Mouse (Mus musculus) kidney, embryonic 15.5 days (tissue): ENCODE measurements around the gene Sox8. TPM values are rescaled to one million over a fixed set of nuclear protein-coding genes. Genes with fewer than 3 reads are reported as not detected.

Experiments used
- ATAC-seq: fragments of 200-750 bp; cut with Nextera tagmentation; replicated peaks from 2 replicates; pipeline ENCODE4 v1.8.0; 2017; ENCODE audit warnings: moderate TSS enrichment; ENCODE audit not compliant: low FRiP score
- H3K27ac ChIP-seq: fragments of 300-500 bp; sonication (generic); 2 replicates; pipeline ENCODE4 v1.5.1; 2015; ENCODE audit warnings: mild to moderate bottlenecking, inconsistent platforms
- H3K27me3 ChIP-seq: fragments of 300-500 bp; sonication (generic); 2 replicates; pipeline ENCODE4 v1.6.1; 2015; ENCODE audit warnings: inconsistent platforms
- H3K36me3 ChIP-seq: fragments of 300-500 bp; sonication (generic); 2 replicates; pipeline ENCODE4 v1.6.1; 2015; ENCODE audit warnings: inconsistent platforms
- H3K4me1 ChIP-seq: fragments of 300-500 bp; sonication (generic); 2 replicates; pipeline ENCODE4 v1.6.1; 2015; ENCODE audit warnings: inconsistent platforms
- H3K4me2 ChIP-seq: fragments of 300-500 bp; sonication (generic); 2 replicates; pipeline ENCODE4 v1.6.1; 2015; ENCODE audit warnings: moderate library complexity, mild to moderate bottlenecking, inconsistent platforms
- H3K4me3 ChIP-seq: fragments of 300-500 bp; sonication (generic); replicated peaks from 2 replicates; pipeline ENCODE4 v1.5.1; 2015; ENCODE audit warnings: mild to moderate bottlenecking, inconsistent platforms
- H3K9ac ChIP-seq: fragments of 300-500 bp; sonication (generic); 2 replicates; pipeline ENCODE4 v1.6.1; 2015; ENCODE audit warnings: mild to moderate bottlenecking, inconsistent platforms
- H3K9me3 ChIP-seq: fragments of 300-500 bp; sonication (generic); replicated peaks from 2 replicates; pipeline ENCODE4 v1.6.1; 2016; ENCODE audit warnings: inconsistent platforms
- WGBS: fragments of 180-500 bp; shearing (Covaris S2); methylation state at CpG from one replicate; pipeline ENCODE4 v1.1.7; 2015; ENCODE audit warnings: mixed read lengths; 5-methylcytosine and 5-hydroxymethylcytosine counted together
- polyA plus RNA-seq: library from polyadenylated mRNA; unstranded; fragments of >200 nt; fragmentation: Nextera tagmentation; extraction: Ambion mirVana; gene quantifications from 2 replicates; pipeline ENCODE4 v1.2.1, GENCODE M21; 2015

Gene Sox8
- polyA plus RNA-seq, 1 experiment from 2014 or later = 5.1 TPM

DNA sequence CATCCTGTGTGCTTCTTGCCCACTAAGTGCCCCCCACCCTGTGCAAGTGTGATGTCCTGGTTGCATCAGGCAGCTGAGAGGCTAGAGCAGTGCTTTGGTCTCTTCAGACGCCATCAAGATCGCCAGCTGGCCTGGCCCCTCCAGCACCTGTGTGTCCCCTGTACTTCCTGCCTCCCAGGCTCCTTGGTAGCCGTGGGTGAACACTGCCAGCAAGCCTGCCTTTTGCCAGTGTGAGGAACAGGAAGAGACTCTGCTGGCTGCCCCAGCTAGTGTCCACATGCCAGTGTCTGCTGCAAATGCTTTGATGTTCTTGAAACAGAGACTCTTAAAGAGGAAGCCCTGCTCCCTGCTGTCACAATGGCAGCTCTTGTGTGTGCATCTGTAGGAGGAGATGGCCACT, 27.1 kb upstream of the Sox8 start:
- Histone ChIP-seq H3K9me3 (no peaks in the 10 kb centered on the region), H3K36me3 (peaks cover 6% of the 10 kb centered on the region; the same call in 1 of the 2 replicates), H3K4me3 (no peak overlapping the region), H3K4me2 (no peak overlapping the region), H3K4me1 (peaks cover 17% of the 10 kb centered on the region), H3K9ac (no peak overlapping the region), H3K27ac (no peak overlapping the region), H3K27me3 (no peaks in the 10 kb centered on the region)
- no peak for ATAC-seq
- 49% methylated on average over 3 of the region's 3 CpGs for WGBS

DNA sequence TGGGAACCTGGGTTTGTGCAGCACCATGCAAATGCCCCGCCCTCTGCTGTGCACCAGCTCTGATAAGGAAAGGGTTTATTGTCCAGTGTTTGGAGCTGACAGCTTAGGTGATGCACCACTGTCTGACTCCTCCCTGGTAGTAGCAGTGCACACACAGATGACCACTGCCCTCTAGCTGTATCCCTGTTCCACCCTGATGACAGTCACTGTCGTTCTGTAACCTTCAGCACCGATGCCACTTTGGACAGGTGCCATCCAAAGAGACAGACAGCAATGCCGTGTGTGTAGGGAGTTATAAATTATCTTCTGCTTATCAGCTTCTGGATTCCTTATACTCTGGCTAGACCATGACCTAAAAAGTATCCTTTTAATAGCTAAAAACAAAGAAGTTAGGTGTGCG, 25.0 kb upstream of the Sox8 start:
- Histone ChIP-seq H3K27me3 (no peaks in the 10 kb centered on the region), H3K4me2 (no peak overlapping the region), H3K9me3 (no peaks in the 10 kb centered on the region), H3K27ac (no peak overlapping the region), H3K36me3 (peaks cover 19% of the 10 kb centered on the region), H3K4me1 (peaks cover 17% of the 10 kb centered on the region), H3K4me3 (no peak overlapping the region), H3K9ac (no peak overlapping the region)
- 72% methylated on average over 5 of the region's 5 CpGs for WGBS
- ATAC-seq = no peak

DNA sequence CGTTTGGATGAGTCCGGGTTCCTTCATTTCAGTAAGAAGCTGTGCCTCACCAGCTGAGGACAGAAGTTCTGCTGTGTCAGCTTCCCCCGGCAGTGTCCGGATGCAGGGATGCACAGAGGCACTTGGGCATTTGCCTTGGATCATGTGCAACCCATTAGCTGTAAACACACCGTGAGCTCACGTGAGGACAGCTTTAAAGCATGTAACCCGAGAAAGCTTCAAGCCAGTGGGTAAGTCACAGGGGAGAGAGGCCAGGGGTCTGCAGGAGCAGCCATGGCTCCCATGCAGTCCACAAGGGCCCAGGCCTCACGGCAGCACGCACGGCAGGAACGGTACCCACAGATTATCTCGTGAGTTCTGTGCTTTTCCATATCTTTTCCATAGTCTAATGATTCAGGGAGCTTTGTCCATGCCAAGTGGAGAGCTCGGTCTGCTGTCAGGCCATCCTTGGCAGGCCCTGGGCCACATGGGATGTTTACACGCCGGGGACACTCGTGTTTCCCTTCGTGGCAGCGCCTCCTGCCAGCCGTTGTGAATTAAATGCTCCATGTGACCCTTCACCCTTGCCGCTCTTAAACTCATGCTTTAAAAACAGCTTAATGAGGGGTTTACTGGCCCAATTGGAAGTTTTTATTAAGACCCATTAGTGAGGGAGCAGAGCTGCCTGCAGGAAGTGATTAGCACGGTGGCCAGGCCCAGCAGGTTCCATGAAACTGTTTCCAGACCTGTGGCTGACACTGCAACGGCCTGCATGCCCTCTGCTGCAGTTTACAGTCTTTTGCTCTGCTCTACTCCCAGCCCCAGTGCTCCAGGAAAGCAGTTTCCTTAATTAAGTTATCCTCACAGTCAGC, 23.1 kb upstream of the Sox8 start:
- ATAC-seq = peak; percentile 38; the same call in 1 of the 2 replicates
- H3K9ac ChIP-seq = no peak overlapping the region
- no peak overlapping the region for H3K4me3 ChIP-seq
- 20% methylated on average over 22 of the region's 22 CpGs for WGBS
- no peaks in the 10 kb centered on the region for H3K9me3 ChIP-seq
- no peak overlapping the region for H3K4me2 ChIP-seq
- 0 out of 2 replicates have a peak overlapping the region, but pooled peaks have one; percentile 13 for H3K27ac ChIP-seq
- peaks cover 17% of the 10 kb centered on the region for H3K4me1 ChIP-seq
- no peaks in the 10 kb centered on the region for H3K27me3 ChIP-seq
- peaks cover 30% of the 10 kb centered on the region for H3K36me3 ChIP-seq

DNA sequence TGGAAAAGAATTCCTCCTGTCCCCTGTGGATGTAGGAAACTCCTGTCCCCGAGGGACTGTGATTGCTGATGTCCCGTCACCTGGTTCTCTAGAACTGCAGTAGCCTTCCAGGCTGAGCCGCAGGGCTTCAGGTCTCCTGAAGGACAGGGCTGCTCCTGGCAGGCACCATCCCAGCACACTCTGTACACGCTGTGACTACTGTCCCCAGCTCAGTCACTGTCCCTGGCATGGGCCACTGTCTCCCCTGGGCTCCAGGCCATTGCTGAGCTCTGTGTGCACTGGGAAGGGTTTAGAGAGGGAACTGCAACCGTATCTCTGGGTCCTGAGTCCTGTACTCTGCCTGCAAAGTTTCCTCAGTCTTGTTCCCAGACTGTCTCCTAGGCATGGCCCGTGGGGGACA, 21.9 kb upstream of the Sox8 start:
- WGBS = 87% methylated on average over 6 of the region's 6 CpGs
- H3K27me3 ChIP-seq = no peaks in the 10 kb centered on the region
- H3K36me3 ChIP-seq = peaks cover 42% of the 10 kb centered on the region
- no peaks in the 10 kb centered on the region for H3K9me3 ChIP-seq
- H3K9ac ChIP-seq = no peak overlapping the region
- peaks cover 17% of the 10 kb centered on the region for H3K4me1 ChIP-seq
- H3K4me3 ChIP-seq = no peak overlapping the region
- no peak overlapping the region for H3K4me2 ChIP-seq
- no peak overlapping the region for H3K27ac ChIP-seq
- ATAC-seq = no peak

DNA sequence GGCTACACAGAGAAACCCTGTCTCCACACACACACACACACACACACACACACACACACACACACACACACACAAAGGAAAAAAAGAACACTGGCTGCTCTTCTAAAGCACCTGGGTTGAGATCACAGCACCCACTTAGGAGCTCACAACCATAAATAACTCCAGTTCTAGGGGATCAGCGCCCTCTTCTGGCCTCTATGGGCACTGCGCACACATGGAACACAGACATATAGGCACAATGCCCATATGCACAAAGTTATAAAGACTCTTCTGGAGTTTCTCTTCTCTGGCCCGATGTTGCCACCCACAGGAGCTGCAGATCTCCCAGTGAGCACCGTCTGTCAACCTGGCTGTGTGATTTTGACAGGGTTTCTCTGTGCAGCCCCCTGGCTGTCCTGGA, 20.5 kb upstream of the Sox8 start:
- Histone ChIP-seq H3K27ac (no peak overlapping the region), H3K9me3 (no peaks in the 10 kb centered on the region), H3K4me2 (no peak overlapping the region), H3K4me3 (no peak overlapping the region), H3K9ac (no peak overlapping the region), H3K4me1 (peaks cover 17% of the 10 kb centered on the region), H3K27me3 (no peaks in the 10 kb centered on the region), H3K36me3 (peaks cover 47% of the 10 kb centered on the region)
- no peak for ATAC-seq
- WGBS = 85% methylated on average over 4 of the region's 4 CpGs

DNA sequence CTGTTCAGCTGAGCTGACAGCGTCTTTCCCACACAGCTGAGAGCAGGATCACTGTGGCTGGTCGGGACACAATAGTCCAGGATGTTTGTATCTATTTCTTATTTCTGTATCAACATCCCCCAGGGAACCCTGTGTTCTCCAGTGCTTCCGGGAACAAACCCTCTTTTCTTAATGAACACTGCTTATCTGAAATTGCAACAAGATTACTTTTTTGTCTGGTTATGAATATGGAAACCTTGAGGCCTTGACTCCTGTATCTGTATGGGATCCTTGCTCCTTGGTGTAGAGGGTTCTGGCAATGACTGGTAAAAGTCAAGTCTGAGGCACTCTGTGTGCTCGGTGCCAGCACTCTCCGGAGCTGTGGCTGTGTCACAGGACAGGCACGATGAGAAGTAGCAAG, 19.6 kb upstream of the Sox8 start:
- Histone ChIP-seq H3K9me3 (no peaks in the 10 kb centered on the region), H3K27me3 (no peaks in the 10 kb centered on the region), H3K9ac (no peak overlapping the region), H3K27ac (no peak overlapping the region), H3K4me3 (no peak overlapping the region), H3K4me1 (peaks cover 17% of the 10 kb centered on the region), H3K36me3 (peaks cover 52% of the 10 kb centered on the region), H3K4me2 (no peak overlapping the region)
- WGBS = 91% methylated on average over 6 of the region's 6 CpGs
- no peak for ATAC-seq

DNA sequence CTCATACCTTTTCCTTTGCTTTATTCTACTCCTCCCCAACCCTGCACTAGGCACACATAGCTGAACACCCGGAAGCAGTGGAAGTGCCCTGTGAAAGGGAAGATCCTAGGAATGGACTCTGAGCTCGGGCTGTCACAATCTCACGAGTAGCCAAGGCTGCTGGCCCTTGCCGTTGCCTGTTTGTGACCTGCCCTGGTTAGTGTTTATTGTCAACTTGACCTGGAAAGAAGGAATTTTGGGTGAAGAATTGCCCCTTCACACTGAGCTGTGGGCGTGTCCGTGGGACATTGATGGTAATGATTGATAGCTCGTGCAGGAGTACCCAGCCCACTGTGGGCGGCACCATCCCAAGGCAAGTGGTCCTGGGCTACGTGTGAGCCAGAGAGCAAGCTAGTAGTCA, 14.2 kb upstream of the Sox8 start:
- Histone ChIP-seq H3K27ac (no peak overlapping the region), H3K4me1 (peaks cover 15% of the 10 kb centered on the region), H3K4me3 (no peak overlapping the region), H3K4me2 (no peak overlapping the region), H3K36me3 (peaks cover 41% of the 10 kb centered on the region), H3K9ac (no peak overlapping the region), H3K9me3 (no peaks in the 10 kb centered on the region), H3K27me3 (no peaks in the 10 kb centered on the region)
- ATAC-seq = no peak
- 92% methylated on average over 9 of the region's 9 CpGs for whole genome bisulfite sequencing

DNA sequence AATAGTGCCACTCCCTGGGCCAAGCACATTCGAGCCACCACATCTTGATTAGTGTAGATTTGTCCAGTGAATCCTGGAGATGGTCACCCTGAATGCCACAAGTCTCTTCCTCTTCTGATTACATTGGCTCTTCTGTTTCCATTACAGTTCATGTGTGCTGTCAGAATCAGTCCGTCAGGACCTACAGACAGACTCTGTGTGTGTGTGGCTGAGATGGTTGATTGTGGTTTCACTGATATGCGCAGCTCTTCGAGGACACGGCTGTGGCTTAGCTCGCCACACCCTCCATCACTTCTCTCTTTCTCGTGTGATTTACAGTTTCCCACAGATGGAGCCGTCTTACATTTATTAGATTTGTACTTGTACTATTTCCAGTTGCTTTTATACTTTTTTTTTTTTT, 13.4 kb upstream of the Sox8 start:
- Histone ChIP-seq H3K27me3 (no peaks in the 10 kb centered on the region), H3K9me3 (no peaks in the 10 kb centered on the region), H3K9ac (no peak overlapping the region), H3K4me2 (no peak overlapping the region), H3K36me3 (peaks cover 38% of the 10 kb centered on the region), H3K4me1 (peaks cover 18% of the 10 kb centered on the region), H3K4me3 (no peak overlapping the region), H3K27ac (no peak overlapping the region)
- 76% methylated on average over 8 of the region's 8 CpGs for WGBS
- ATAC-seq = no peak

DNA sequence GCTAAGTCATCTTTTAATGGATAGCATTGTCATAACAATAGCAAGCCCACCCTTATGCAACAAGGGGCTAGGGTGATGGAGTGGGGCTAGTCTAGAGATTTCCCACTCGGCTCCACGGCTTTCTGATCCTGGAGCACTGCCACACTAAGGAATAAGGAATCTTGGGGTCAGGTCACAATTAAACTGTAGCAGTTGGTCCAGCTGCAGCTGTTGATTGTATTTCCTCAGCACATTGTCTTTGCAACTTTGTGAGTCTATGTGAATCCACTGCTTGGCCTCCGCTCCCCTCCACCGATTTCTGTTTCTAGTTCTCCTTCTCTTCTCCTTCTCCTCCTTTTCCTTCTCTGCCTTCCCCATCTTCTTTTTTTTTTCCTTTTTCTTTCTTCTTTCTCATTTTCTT, 12.6 kb upstream of the Sox8 start:
- ATAC-seq = no peak
- no peaks in the 10 kb centered on the region for H3K9me3 ChIP-seq
- peaks cover 23% of the 10 kb centered on the region for H3K4me1 ChIP-seq
- H3K36me3 ChIP-seq = peaks cover 30% of the 10 kb centered on the region
- 63% methylated on average over 4 of the region's 4 CpGs for WGBS
- H3K9ac ChIP-seq = no peak overlapping the region
- no peak overlapping the region for H3K27ac ChIP-seq
- no peak overlapping the region for H3K4me3 ChIP-seq
- no peaks in the 10 kb centered on the region for H3K27me3 ChIP-seq
- H3K4me2 ChIP-seq = no peak overlapping the region

DNA sequence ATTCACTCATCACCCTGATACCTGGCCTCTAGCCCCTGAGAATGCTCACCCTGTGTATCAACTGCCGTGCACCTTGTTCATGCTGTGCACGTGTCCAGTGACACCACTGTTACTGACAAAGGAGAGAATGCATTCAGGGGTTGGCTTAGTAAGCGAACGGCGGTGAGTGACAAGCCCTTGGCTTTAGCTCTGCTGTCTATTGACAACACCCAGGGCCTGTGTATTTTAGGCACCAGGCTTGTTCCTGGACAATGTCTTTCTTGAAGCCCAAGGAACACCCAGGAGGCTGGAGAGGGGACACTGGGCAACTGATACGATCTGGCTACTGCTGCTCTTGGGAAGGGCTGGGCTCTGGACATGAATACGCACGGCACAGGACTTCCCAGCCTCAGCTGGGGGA, 11.6 kb upstream of the Sox8 start:
- Histone ChIP-seq H3K4me3 (no peak overlapping the region), H3K9ac (no peak overlapping the region), H3K4me1 (peaks cover 23% of the 10 kb centered on the region), H3K27me3 (no peaks in the 10 kb centered on the region), H3K36me3 (peaks cover 21% of the 10 kb centered on the region), H3K4me2 (no peak overlapping the region), H3K9me3 (no peaks in the 10 kb centered on the region), H3K27ac (no peak overlapping the region)
- ATAC-seq = no peak
- 88% methylated on average over 8 of the region's 8 CpGs for WGBS

DNA sequence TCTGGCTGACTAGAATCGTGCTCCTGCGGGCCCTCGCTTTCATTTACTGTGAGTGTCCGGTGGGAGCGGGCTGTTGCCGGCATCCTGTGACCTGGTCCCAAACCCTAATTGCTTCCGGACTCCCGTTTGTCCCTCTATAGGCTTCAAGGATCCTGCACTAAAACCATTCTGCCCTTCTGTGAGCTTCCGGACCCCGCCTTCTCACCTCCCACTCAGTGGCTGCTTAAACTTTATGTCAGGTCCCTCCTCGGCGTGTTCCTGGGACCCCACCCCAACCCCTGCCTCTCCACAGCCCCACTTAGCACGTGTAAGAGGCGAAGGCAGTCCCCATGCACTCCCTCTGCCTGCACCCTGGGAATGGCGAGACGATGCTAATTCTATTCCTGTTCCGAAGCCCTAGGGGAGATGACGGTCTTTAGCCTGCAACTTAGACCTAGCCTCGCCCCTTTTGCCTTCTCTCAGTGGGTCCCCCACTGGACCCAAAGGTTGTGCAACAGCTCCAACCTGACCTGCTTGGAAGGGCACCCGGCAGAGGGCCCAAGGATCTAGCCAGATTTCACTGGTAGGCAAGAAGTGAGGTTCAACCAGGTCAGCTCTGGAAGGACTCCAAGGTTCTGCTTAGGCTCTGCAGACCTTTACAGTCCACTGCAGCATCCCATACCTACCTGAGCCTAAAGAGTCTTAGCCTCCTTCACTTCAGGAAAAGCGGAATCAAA, 9.0 kb upstream of the Sox8 start:
- no peaks in the 10 kb centered on the region for H3K9me3 ChIP-seq
- H3K4me3 ChIP-seq = peak overlapping the region; percentile 74
- peaks cover 3% of the 10 kb centered on the region for H3K36me3 ChIP-seq
- 5% methylated on average over 21 of the region's 21 CpGs for WGBS
- peaks cover 6% of the 10 kb centered on the region; the same call in 1 of the 2 replicates for H3K27me3 ChIP-seq
- peak overlapping the region; percentile 78 for H3K27ac ChIP-seq
- peak overlapping the region; percentile 91 for H3K4me2 ChIP-seq
- peak overlapping the region; percentile 66 for H3K9ac ChIP-seq
- peak; percentile 73 for ATAC-seq
- H3K4me1 ChIP-seq = peaks cover 23% of the 10 kb centered on the region

DNA sequence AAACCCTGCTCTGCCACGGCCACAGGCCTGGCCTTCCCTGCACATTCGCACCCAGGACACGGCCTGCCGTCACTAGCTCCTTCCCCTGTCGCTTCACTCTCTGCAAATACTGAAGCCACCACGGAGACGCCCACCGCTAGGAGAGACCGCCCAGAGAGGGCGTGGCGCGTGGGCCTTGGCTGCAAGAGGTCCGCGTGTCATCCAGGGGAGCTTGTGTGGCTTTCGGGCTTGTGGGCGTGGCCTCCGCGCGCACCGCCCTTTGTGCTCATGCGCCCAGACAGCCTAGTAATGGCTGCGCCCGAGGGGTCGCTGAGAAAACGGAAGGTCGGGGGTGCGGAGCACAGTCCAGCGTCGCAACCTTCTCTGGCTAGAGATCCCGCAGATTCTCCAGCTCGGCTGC, 8.4 kb upstream of the Sox8 start, which contains the start of gene Lmf1:
Gene Lmf1, plus strand, starts transcription at position 166 of the 400 bp plus-strand sequence.
- H3K36me3 ChIP-seq = no peaks in the 10 kb centered on the region; the same call in 1 of the 2 replicates
- under 1% methylated on average over 31 of the region's 31 CpGs for WGBS

More for the DNA sequence above, 8.4 kb upstream of the Sox8 start, which contains the start of gene Lmf1:
- Histone ChIP-seq H3K4me3 (peak within 1 kb of the TSS; percentile 74), H3K27me3 (peaks cover 11% of the 10 kb centered on the region; the same call in 1 of the 2 replicates), H3K4me1 (peaks cover 23% of the 10 kb centered on the region), H3K4me2 (peak within 1 kb of the TSS; percentile 91), H3K9me3 (no peaks in the 10 kb centered on the region), H3K27ac (peak within 1 kb of the TSS; percentile 78), H3K9ac (peak within 1 kb of the TSS; percentile 66)
- ATAC-seq = peak; percentile 96
